Mouse (Mus musculus): ENCODE measurements around the gene Ablim1.

- no peak for TF ChIP-seq CEBPB (IDR thresholded peaks at IDR 0.05; ENCODE audit: low read depth)
- no peak for TF ChIP-seq CTCF (IDR thresholded peaks at IDR 0.05; ENCODE audit: control insufficient read depth, insufficient read depth, insufficient read length)
- TF ChIP-seq USF1 (IDR thresholded peaks at IDR 0.05; ENCODE audit: low read depth), result no peak
- TF ChIP-seq MYOG (IDR thresholded peaks at IDR 0.05; ENCODE audit: control insufficient read depth, extremely low read depth, insufficient read length), result no peak
- TF ChIP-seq FOSL1 (IDR thresholded peaks at IDR 0.05; ENCODE audit: insufficient read depth, low read length, poor library complexity, severe bottlenecking), result no peak
- no peak for TF ChIP-seq MAX (IDR thresholded peaks at IDR 0.05)
- TF ChIP-seq MYOD1 (IDR thresholded peaks at IDR 0.05; ENCODE audit: control insufficient read depth, insufficient read length, low read depth), result no peak
Observed at GRCm38 (mm10) chr19:57353228-57353627, 38.5 kb upstream of the Ablim1 start.

Data from C2C12 (cell line).